In genomic region chr9:52212416-52212815, GRCm38 (mm10) we compare ENCODE assay signal across 17 mouse cellular contexts.
"Had no signal": no experiment of that assay in that cellular context is flagged by ENCODE, and none has a peak within 500 bp of the region (broad histone marks: within the 10 kb centered on the region; RNA-seq: fewer than 3 reads in every experiment).

No protein-coding gene starts in this region.

- H3K4me1 ChIP-seq: neural tube, embryonic 12.5 days; neural tube, embryonic 13.5 days; neural tube, embryonic 15.5 days; stomach, embryonic 15.5 days had no signal

- DNase-seq: retina, postnatal 1 day; right cerebral cortex, adult 18-20 months; right cerebral cortex, postnatal 14 days; right cerebral cortex, postnatal 25 days; right cerebral cortex, postnatal 4 days; spleen, adult 18-20 months; thymus, adult 18-20 months; thymus, adult 2 months; thymus, postnatal 14 days; thymus, postnatal 25 days; thymus, postnatal 36 days; thymus, postnatal 4 days had no signal

- H3K9ac ChIP-seq: neural tube, embryonic 12.5 days; neural tube, embryonic 13.5 days; neural tube, embryonic 15.5 days; stomach, embryonic 15.5 days had no signal

- H3K4me3 ChIP-seq: neural tube, embryonic 12.5 days; neural tube, embryonic 13.5 days; neural tube, embryonic 15.5 days; stomach, embryonic 15.5 days had no signal

- H3K9me3 ChIP-seq: neural tube, embryonic 12.5 days; neural tube, embryonic 13.5 days; neural tube, embryonic 15.5 days; stomach, embryonic 15.5 days had no signal

- H3K36me3 ChIP-seq: neural tube, embryonic 12.5 days; neural tube, embryonic 13.5 days; neural tube, embryonic 15.5 days; stomach, embryonic 15.5 days had no signal

- H3K27ac ChIP-seq: neural tube, embryonic 12.5 days; neural tube, embryonic 13.5 days; neural tube, embryonic 15.5 days; stomach, embryonic 15.5 days; stomach, postnatal 0 days had no signal

- H3K4me2 ChIP-seq: neural tube, embryonic 12.5 days; neural tube, embryonic 13.5 days; neural tube, embryonic 15.5 days; stomach, embryonic 15.5 days had no signal

- H3K27me3 ChIP-seq: neural tube, embryonic 12.5 days; neural tube, embryonic 13.5 days; neural tube, embryonic 15.5 days; stomach, embryonic 15.5 days had no signal
